Mouse (Mus musculus): ENCODE measurements around the gene Map3k1. TPM values are rescaled to one million over a fixed set of nuclear protein-coding genes. Genes with fewer than 3 reads are reported as not detected.
A peak's percentile ranks its signal among the peaks of the same experiment; 100 is the strongest.

Map3k1 gene
- total and polyA plus RNA-seq, 3 experiments = 10.7 to 48.7 (median 13.4) TPM

- in situ Hi-C loops (cut with MboI; ENCODE audit: low pct_ligation_motif_present, low pct_unique_long_range_greater_than_20kb, low sequenced_read_pairs) (no loop called here), dilution Hi-C loops (cut with MboI; ENCODE audit: extremely low pct_ligation_motif_present, extremely low pct_unique_long_range_greater_than_20kb, low sequenced_read_pairs) (no loop called here)
- H3K36me3 ChIP-seq (replicated peaks in 1 of 2; ENCODE audit: control insufficient read depth in 1 of 2, insufficient read depth in 1 of 2, low read length in 1 of 2) = no peaks in the 10 kb centered on the region
- no peak for DNase-seq (ENCODE audit: extremely low read depth)
- TF ChIP-seq GABPA (IDR thresholded peaks at IDR 0.05; ENCODE audit: insufficient replicate concordance, low read depth, low read length) (no peak), MXI1 (IDR thresholded peaks at IDR 0.05; ENCODE audit: low read depth, low read length) (no peak), MYC (IDR thresholded peaks at IDR 0.05; ENCODE audit: low read depth, low read length) (no peak), UBTF (IDR thresholded peaks at IDR 0.05; ENCODE audit: low read depth, low read length) (no peak), HCFC1 (IDR thresholded peaks at IDR 0.05; ENCODE audit: low read depth, low read length) (no peak), CHD1 (IDR thresholded peaks at IDR 0.05; ENCODE audit: low read depth, low read length) (no peak), JUN (IDR thresholded peaks at IDR 0.05; ENCODE audit: insufficient read depth, low read depth, low read length) (no peak), NELFE (IDR thresholded peaks at IDR 0.05; ENCODE audit: low read depth, low read length) (no peak), MAZ (IDR thresholded peaks at IDR 0.05; ENCODE audit: low read depth, low read length) (no peak), EP300 (IDR thresholded peaks at IDR 0.05; ENCODE audit: low read length) (no peak), IRF4 (IDR thresholded peaks at IDR 0.05; ENCODE audit: low read depth, low read length) (no peak), USF1 (IDR thresholded peaks at IDR 0.05; ENCODE audit: low read depth, low read length) (no peak)
- peaks cover 42% of the 10 kb centered on the region for H3K79me2 ChIP-seq (replicated peaks; ENCODE audit: control insufficient read depth, extremely low read depth, insufficient read depth, poor library complexity, severe bottlenecking)
- H3K9me3 ChIP-seq (replicated peaks; ENCODE audit: low read length) = no peaks in the 10 kb centered on the region
- peak overlapping the region; percentile 75 to 92 (median 88) for H3K4me3 ChIP-seq (replicated peaks in 1 of 3; ENCODE audit: low read depth in 2 of 3, low read length in 2 of 3, poor library complexity in 1 of 3)
- no peak overlapping the region for H3K4me2 ChIP-seq (ENCODE audit: insufficient read depth, low read depth, poor library complexity, severe bottlenecking)
- peak overlapping the region; percentile 80 for H3K27ac ChIP-seq (ENCODE audit: insufficient read depth, low read depth)
- H3K4me1 ChIP-seq (ENCODE audit: control insufficient read depth in 1 of 2, insufficient read depth in 2 of 2) = peaks cover 8 to 23% of the 10 kb centered on the region in 2 experiments; a peak in 2 of 4 replicates
- H3K9ac ChIP-seq (ENCODE audit: insufficient read depth, low read depth) = peak overlapping the region; percentile 81
- no peaks in the 10 kb centered on the region for H3K27me3 ChIP-seq (replicated peaks)
These were observed 481 bp downstream of the Map3k1 start for GRCm38 (mm10) chr13:111808387-111808636.

GRCm38 (mm10) chr13:111807596-111808386 lies 1.0 kb downstream of the Map3k1 start:
- no peak for DNase-seq (ENCODE audit: extremely low read depth)
- Histone ChIP-seq H3K4me1 (ENCODE audit: control insufficient read depth in 1 of 2, insufficient read depth in 2 of 2) (peaks cover 11 to 28% of the 10 kb centered on the region in 2 experiments; a peak in 3 of 4 replicates), H3K9ac (ENCODE audit: insufficient read depth, low read depth) (peak overlapping the region; percentile 81), H3K27me3 (replicated peaks) (no peaks in the 10 kb centered on the region), H3K36me3 (replicated peaks in 1 of 2; ENCODE audit: control insufficient read depth in 1 of 2, insufficient read depth in 1 of 2, low read length in 1 of 2) (peaks cover 0 to 3% of the 10 kb centered on the region in 2 experiments), H3K79me2 (replicated peaks; ENCODE audit: control insufficient read depth, extremely low read depth, insufficient read depth, poor library complexity, severe bottlenecking) (peaks cover 47% of the 10 kb centered on the region), H3K4me2 (ENCODE audit: insufficient read depth, low read depth, poor library complexity, severe bottlenecking) (0 out of 2 replicates have a peak overlapping the region, but pooled peaks have one; percentile 73), H3K9me3 (replicated peaks; ENCODE audit: low read length) (no peaks in the 10 kb centered on the region), H3K4me3 (replicated peaks in 1 of 3; ENCODE audit: low read depth in 2 of 3, low read length in 2 of 3, poor library complexity in 1 of 3) (peak overlapping the region; percentile 75 to 92 (median 88)), H3K27ac (ENCODE audit: insufficient read depth, low read depth) (peak overlapping the region; percentile 80)
- in situ Hi-C loops (cut with MboI; ENCODE audit: low pct_ligation_motif_present, low pct_unique_long_range_greater_than_20kb, low sequenced_read_pairs) (no loop called here), dilution Hi-C loops (cut with MboI; ENCODE audit: extremely low pct_ligation_motif_present, extremely low pct_unique_long_range_greater_than_20kb, low sequenced_read_pairs) (no loop called here)
- TF ChIP-seq JUN (IDR thresholded peaks at IDR 0.05; ENCODE audit: insufficient read depth, low read depth, low read length) (no peak), ETS1 (conservative IDR thresholded peaks at IDR 0.05; ENCODE audit: low read depth, low read length) (0 out of 2 replicates have a peak, but pooled peaks have one; percentile 5), IRF4 (IDR thresholded peaks at IDR 0.05; ENCODE audit: low read depth, low read length) (peak; percentile 5; the same call in 1 of the 2 replicates), ELF1 (IDR thresholded peaks at IDR 0.05; ENCODE audit: low read depth, low read length) (peak; percentile 48; the same call in 1 of the 2 replicates), POLR2A (IDR thresholded peaks at IDR 0.05; ENCODE audit: low read depth, low read length) (peak; percentile 33; the same call in 1 of the 2 replicates), ZKSCAN1 (IDR thresholded peaks at IDR 0.05; ENCODE audit: borderline replicate concordance, low read depth, low read length) (no peak)
